Comparison of ENCODE assay signal across 9 mouse cellular contexts in the genomic region with DNA sequence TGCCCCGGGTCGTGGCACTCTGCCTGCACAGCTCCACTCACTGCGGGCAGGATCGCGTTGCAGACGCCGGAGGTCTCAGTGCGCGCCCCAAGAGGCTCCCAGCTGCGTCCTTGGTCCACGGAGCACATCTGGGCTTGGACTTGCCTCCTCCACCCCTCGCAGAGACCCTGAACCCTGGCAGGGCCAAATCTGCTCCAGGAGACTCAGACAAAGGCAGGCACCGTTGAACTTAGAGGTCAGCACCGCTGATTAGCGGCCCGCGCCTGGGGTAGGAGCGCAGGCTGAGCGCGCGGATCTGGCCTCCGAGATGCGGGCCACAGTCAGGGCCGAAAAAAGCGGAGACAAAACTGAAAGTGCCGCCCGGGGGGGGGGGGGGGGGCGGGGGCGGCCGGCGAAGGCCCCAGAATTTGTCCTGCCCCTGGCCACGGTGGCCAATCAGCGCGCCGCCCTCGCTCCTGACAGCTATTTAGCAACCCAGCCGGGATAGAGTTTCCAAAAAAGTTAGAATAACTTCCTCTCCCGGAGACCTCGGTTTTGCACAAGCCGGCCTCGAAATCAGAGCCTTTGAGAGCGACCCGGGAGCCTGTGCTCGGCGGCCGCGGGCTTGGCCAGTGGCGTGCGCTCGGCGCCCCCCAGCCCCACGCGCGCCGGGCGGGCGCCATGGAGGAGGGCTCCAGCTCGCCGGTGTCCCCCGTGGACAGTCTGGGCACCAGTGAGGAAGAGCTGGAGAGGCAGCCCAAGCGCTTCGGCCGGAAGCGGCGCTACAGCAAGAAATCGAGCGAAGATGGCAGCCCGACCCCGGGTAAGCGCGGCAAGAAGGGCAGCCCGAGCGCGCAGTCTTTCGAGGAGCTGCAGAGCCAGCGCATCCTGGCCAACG. TPM values are rescaled to one million over a fixed set of nuclear protein-coding genes. Genes with fewer than 3 reads are reported as not detected.
DNase-seq lines count a peak whose midpoint lies in the region; ATAC-seq and TF ChIP-seq lines count a peak whose summit lies in the region.
"Had no signal": no experiment of that assay in that cellular context is flagged by ENCODE, and none has a peak within 500 bp of the region (broad histone marks: within the 10 kb centered on the region; RNA-seq: fewer than 3 reads in every experiment).

A gene (plus strand): TSS at position 495 of the 877 bp plus-strand sequence.

- H3K4me1 ChIP-seq in intestine, embryonic 15.5 days (replicated peaks) = peaks cover 9% of the 10 kb centered on the region; the same call in 1 of the 2 replicates
- no peaks in the 10 kb centered on the region for H3K4me1 ChIP-seq in liver, postnatal 0 days (ENCODE audit: insufficient read depth)

- ATAC-seq in granulocyte monocyte progenitor cell, adult 5-6 weeks (replicated peaks; ENCODE audit: poor library complexity, severe bottlenecking) = peak; percentile 35
- ATAC-seq in intestine, embryonic 15.5 days = peak; percentile 78
- ATAC-seq in liver, postnatal 0 days = no peak

- H3K9me3 ChIP-seq in intestine, embryonic 15.5 days = no peaks in the 10 kb centered on the region
- no peaks in the 10 kb centered on the region for H3K9me3 ChIP-seq in liver, postnatal 0 days (ENCODE audit: low read length)

- H3K27ac ChIP-seq in intestine, embryonic 15.5 days = peak within 1 kb of the TSS; percentile 56; the same call in 1 of the 2 replicates
- no peak within 1 kb of the TSS for H3K27ac ChIP-seq in liver, postnatal 0 days (ENCODE audit: low read depth)

- peak within 1 kb of the TSS; percentile 56 for H3K4me3 ChIP-seq in intestine, embryonic 15.5 days (replicated peaks)
- peak within 1 kb of the TSS; percentile 40 for H3K4me3 ChIP-seq in liver, postnatal 0 days (ENCODE audit: low read depth, low read length)

- no peak for TF ChIP-seq CTCF in liver, postnatal 0 days (IDR thresholded peaks at IDR 0.05; ENCODE audit: low read depth)

- H3K27me3 ChIP-seq in intestine, embryonic 15.5 days (replicated peaks) = peaks cover 38% of the 10 kb centered on the region
- peaks cover 40% of the 10 kb centered on the region for H3K27me3 ChIP-seq in liver, postnatal 0 days (ENCODE audit: insufficient read depth, low read length)

- peak within 1 kb of the TSS; percentile 93 for H3K4me2 ChIP-seq in intestine, embryonic 15.5 days (replicated peaks)
- peak within 1 kb of the TSS; percentile 65 for H3K4me2 ChIP-seq in liver, postnatal 0 days (ENCODE audit: low read depth, low read length)

- WGBS in intestine, embryonic 15.5 days = under 1% methylated on average over 72 of the region's 77 CpGs
- 1% methylated on average over 72 of the region's 77 CpGs for WGBS in liver, postnatal 0 days (ENCODE audit: insufficient replicate concordance)

- peak within 1 kb of the TSS; percentile 54 for H3K9ac ChIP-seq in intestine, embryonic 15.5 days
- H3K9ac ChIP-seq in liver, postnatal 0 days (replicated peaks) = no peak within 1 kb of the TSS

- H3K36me3 ChIP-seq in intestine, embryonic 15.5 days = no peaks in the 10 kb centered on the region
- no peaks in the 10 kb centered on the region for H3K36me3 ChIP-seq in liver, postnatal 0 days (replicated peaks; ENCODE audit: insufficient read depth, low read length)

- peak; percentile 97 for DNase-seq in NIH3T3 (ENCODE audit: low read depth)
- peak; percentile 88 for DNase-seq in embryo, embryonic 10 days (ENCODE audit: low spot score)
- no peak for DNase-seq in liver, postnatal 0 days
- DNase-seq in ovary, adult 18-20 months (ENCODE audit: low spot score) = peak; percentile 33
- DNase-seq in cerebellum, postnatal 36 days = no peak
- no peak for DNase-seq in thymus, postnatal 36 days

- no peak for TF ChIP-seq EP300 in liver, postnatal 0 days (IDR thresholded peaks at IDR 0.05; ENCODE audit: low read depth)

RNA-seq across cellular contexts. Expression of the gene that starts here (rescaled TPM):
- not detected in 2 replicates for total RNA-seq in granulocyte monocyte progenitor cell, adult 5-6 weeks (2014; fragmentation: Nextera tagmentation)
- not detected in 2 replicates for total RNA-seq in granulocyte monocyte progenitor cell, adult 5-6 weeks (2017)
- 4.8 and 5.8 TPM in 2 replicates for polyA plus RNA-seq in intestine, embryonic 15.5 days (2015; fragmentation: Nextera tagmentation; extraction: Ambion mirVana)
- polyA plus RNA-seq in liver, postnatal 0 days (2015; fragmentation: Nextera tagmentation; extraction: Ambion mirVana) = 0.11 and 0.13 TPM in 2 replicates
- total RNA-seq: common myeloid progenitor, adult 5-6 weeks had no signal

Comparison
In these comparisons a context has a peak if more than half of its experiments do, and no peak if none do; other contexts are left out.
1. Peak in ATAC-seq in granulocyte monocyte progenitor cell, adult 5-6 weeks; RNA of the gene not detected or under 1 TPM.
2. DNase-seq: peak in NIH3T3 (single experiment), embryo, embryonic 10 days (single experiment) and ovary, adult 18-20 months (single experiment); none in liver, postnatal 0 days (single experiment), cerebellum, postnatal 36 days (0 of 2) and thymus, postnatal 36 days (0 of 2).